Mouse (Mus musculus) thymus, adult 2 months (tissue): ENCODE measurements around the gene Slc16a5.

Experiments
- CTCF ChIP-seq: fragments of 200-500 bp; IDR thresholded peaks from 2 replicates; pipeline ENCODE4 v1.5.1; 2012; ENCODE audit warnings: mild to moderate bottlenecking, control low read depth, low read length, moderate library complexity, borderline replicate concordance; ENCODE audit not compliant: control insufficient read depth, poor library complexity, insufficient read depth; ENCODE audit errors: extremely low read depth
- POLR2A ChIP-seq: fragments of 200-500 bp; IDR thresholded peaks from 2 replicates; pipeline ENCODE4 v1.6.1; 2012; ENCODE audit warnings: mild to moderate bottlenecking, low read length, control low read depth, moderate library complexity; ENCODE audit not compliant: control insufficient read depth, poor library complexity, insufficient read depth; ENCODE audit errors: extremely low read depth

- TF ChIP-seq POLR2A (no peak), CTCF (no peak)
These were observed 20.9 kb upstream of the Slc16a5 start for GRCm38 (mm10) chr11:115441417-115441816.
